Mouse (Mus musculus) forebrain, embryonic 16.5 days (tissue): ENCODE data around the gene Tmem217. TPM values are rescaled to one million over a fixed set of nuclear protein-coding genes. Genes with fewer than 3 reads are reported as not detected.
"Not testable (repeated sequence)": the region's sequence is repeated elsewhere in the genome, so short reads cannot be mapped to it uniquely, and the experiment has no call there.

Experiments used
- ATAC-seq: fragments of 200-750 bp; cut with Nextera tagmentation; 2 replicates; pipeline ENCODE4 v1.8.0; 2017; ENCODE audit warnings: mild to moderate bottlenecking, moderate library complexity
- H3K27ac ChIP-seq: fragments of 300-500 bp; sonication (generic); 2 replicates; pipeline ENCODE4 v1.5.1; 2014; ENCODE audit warnings: low read length, control low read depth
- H3K27me3 ChIP-seq: fragments of 300-500 bp; sonication (generic); replicated peaks from 2 replicates; pipeline ENCODE4 v1.6.1; 2014; ENCODE audit warnings: low read length; ENCODE audit not compliant: control insufficient read depth, insufficient read depth
- H3K36me3 ChIP-seq: fragments of 300-500 bp; sonication (generic); 2 replicates; pipeline ENCODE4 v1.6.1; 2014; ENCODE audit not compliant: control insufficient read depth, insufficient read depth
- H3K4me1 ChIP-seq: fragments of 300-500 bp; sonication (generic); replicated peaks from 2 replicates; pipeline ENCODE4 v1.6.1; 2014; ENCODE audit warnings: low read length; ENCODE audit not compliant: control insufficient read depth, insufficient read depth
- H3K4me2 ChIP-seq: fragments of 300-500 bp; sonication (generic); 2 replicates; pipeline ENCODE4 v1.6.1; 2014; ENCODE audit warnings: mild to moderate bottlenecking, low read length, control low read depth
- H3K4me3 ChIP-seq: fragments of 300-500 bp; sonication (generic); replicated peaks from 2 replicates; pipeline ENCODE4 v1.5.1; 2014; ENCODE audit warnings: mild to moderate bottlenecking, low read length, control low read depth
- H3K9ac ChIP-seq: fragments of 300-500 bp; sonication (generic); replicated peaks from 2 replicates; pipeline ENCODE4 v1.6.1; 2014; ENCODE audit warnings: low read depth, low read length, control low read depth
- H3K9me3 ChIP-seq: fragments of 300-500 bp; sonication (generic); 2 replicates; pipeline ENCODE4 v1.6.1; 2016; ENCODE audit warnings: low read length; ENCODE audit not compliant: control insufficient read depth
- WGBS: fragments of 180-500 bp; shearing (Covaris S2); extraction: QIAGEN DNeasy Blood & Tissue Kit; methylation state at CpG from one replicate; pipeline ENCODE4 v1.1.7; 2014; 5-methylcytosine and 5-hydroxymethylcytosine counted together
- polyA plus RNA-seq: library from polyadenylated mRNA; unstranded; fragments of >200 nt; fragmentation: Nextera tagmentation; extraction: Ambion mirVana; gene quantifications from 2 replicates; pipeline ENCODE4 v1.2.1, GENCODE M21; 2015

Tmem217 gene
- polyA plus RNA-seq, 1 experiment from 2014 or later: 1.1 TPM

- no peak for ATAC-seq
Measured at GRCm38 (mm10) chr17:29540426-29540825, 11.8 kb downstream of the Tmem217 start.

GRCm38 (mm10) chr17:29533866-29534265, 18.3 kb downstream of the Tmem217 start:
- no peak overlapping the region for H3K4me2 ChIP-seq
- no peak for ATAC-seq
- WGBS: 93% methylated on average over 11 of the region's 11 CpGs

More at GRCm38 (mm10) chr17:29540426-29540825, 11.8 kb downstream of the Tmem217 start:
- Histone ChIP-seq H3K4me3 (no peak overlapping the region), H3K4me1 (no peaks in the 10 kb centered on the region), H3K27ac (no peak overlapping the region), H3K36me3 (no peaks in the 10 kb centered on the region), H3K27me3 (no peaks in the 10 kb centered on the region), H3K9me3 (no peaks in the 10 kb centered on the region), H3K9ac (no peak overlapping the region), H3K4me2 (no peak overlapping the region)
- WGBS: 92% methylated on average over 8 of the region's 8 CpGs

GRCm38 (mm10) chr17:29531757-29532384, 20.3 kb downstream of the Tmem217 start:
- 39% methylated on average over 10 of the region's 10 CpGs for WGBS
- no peak for ATAC-seq
- H3K4me2 ChIP-seq: no peak overlapping the region

More at GRCm38 (mm10) chr17:29533866-29534265, 18.3 kb downstream of the Tmem217 start:
- no peak overlapping the region for H3K4me3 ChIP-seq
- H3K4me1 ChIP-seq: no peaks in the 10 kb centered on the region
- H3K9ac ChIP-seq: no peak overlapping the region
- no peaks in the 10 kb centered on the region for H3K36me3 ChIP-seq
- H3K9me3 ChIP-seq: no peaks in the 10 kb centered on the region
- H3K27ac ChIP-seq: no peak overlapping the region
- no peaks in the 10 kb centered on the region for H3K27me3 ChIP-seq

GRCm38 (mm10) chr17:29531278-29531677, 20.9 kb downstream of the Tmem217 start:
- Histone ChIP-seq H3K9me3 (no peaks in the 10 kb centered on the region), H3K4me3 (no peak overlapping the region), H3K27me3 (no peaks in the 10 kb centered on the region), H3K36me3 (no peaks in the 10 kb centered on the region), H3K4me1 (no peaks in the 10 kb centered on the region), H3K4me2 (no peak overlapping the region), H3K27ac (no peak overlapping the region), H3K9ac (no peak overlapping the region)
- 76% methylated on average over 9 of the region's 9 CpGs for WGBS
- ATAC-seq: no peak

More at GRCm38 (mm10) chr17:29531757-29532384, 20.3 kb downstream of the Tmem217 start:
- Histone ChIP-seq H3K27me3 (no peaks in the 10 kb centered on the region), H3K36me3 (no peaks in the 10 kb centered on the region), H3K9me3 (no peaks in the 10 kb centered on the region), H3K27ac (no peak overlapping the region), H3K4me1 (no peaks in the 10 kb centered on the region), H3K9ac (no peak overlapping the region), H3K4me3 (no peak overlapping the region)

- H3K4me3 ChIP-seq: no peak overlapping the region
- H3K4me2 ChIP-seq: no peak overlapping the region
- H3K27ac ChIP-seq: no peak overlapping the region
- H3K27me3 ChIP-seq: no peaks in the 10 kb centered on the region
- H3K4me1 ChIP-seq: no peaks in the 10 kb centered on the region
- no peak for ATAC-seq
- no peaks in the 10 kb centered on the region for H3K36me3 ChIP-seq
- no peak overlapping the region for H3K9ac ChIP-seq
- H3K9me3 ChIP-seq: no peaks in the 10 kb centered on the region
- WGBS: 80% methylated on average over 6 of the region's 6 CpGs
Measured at GRCm38 (mm10) chr17:29530508-29530907, 21.7 kb downstream of the Tmem217 start.

GRCm38 (mm10) chr17:29528568-29529187, 23.5 kb downstream of the Tmem217 start:
- no peaks in the 10 kb centered on the region for H3K36me3 ChIP-seq
- WGBS: 83% methylated on average over 8 of the region's 8 CpGs
- H3K4me3 ChIP-seq: no peak overlapping the region
- no peaks in the 10 kb centered on the region for H3K9me3 ChIP-seq
- no peak overlapping the region for H3K4me2 ChIP-seq
- no peaks in the 10 kb centered on the region for H3K4me1 ChIP-seq
- ATAC-seq: no peak
- H3K27ac ChIP-seq: no peak overlapping the region
- H3K27me3 ChIP-seq: no peaks in the 10 kb centered on the region
- no peak overlapping the region for H3K9ac ChIP-seq

- ATAC-seq: no peak
Measured at GRCm38 (mm10) chr17:29525613-29526012, 26.6 kb downstream of the Tmem217 start.

GRCm38 (mm10) chr17:29519731-29520130, 32.5 kb downstream of the Tmem217 start:
- ATAC-seq: no peak
- Histone ChIP-seq H3K9me3 (no peaks in the 10 kb centered on the region), H3K9ac (no peak overlapping the region), H3K27me3 (no peaks in the 10 kb centered on the region), H3K36me3 (no peaks in the 10 kb centered on the region), H3K27ac (no peak overlapping the region), H3K4me3 (no peak overlapping the region), H3K4me2 (no peak overlapping the region), H3K4me1 (no peaks in the 10 kb centered on the region)
- WGBS: 81% methylated on average over 8 of the region's 8 CpGs

More at GRCm38 (mm10) chr17:29525613-29526012, 26.6 kb downstream of the Tmem217 start:
- Histone ChIP-seq H3K4me3 (no peak overlapping the region), H3K9me3 (no peaks in the 10 kb centered on the region), H3K36me3 (no peaks in the 10 kb centered on the region), H3K27ac (no peak overlapping the region), H3K9ac (no peak overlapping the region), H3K4me2 (no peak overlapping the region), H3K4me1 (no peaks in the 10 kb centered on the region), H3K27me3 (no peaks in the 10 kb centered on the region)
- WGBS: 75% methylated on average over 2 of the region's 2 CpGs

- 90% methylated on average over 5 of the region's 5 CpGs for WGBS
- H3K4me3 ChIP-seq: not testable (repeated sequence)
Measured at GRCm38 (mm10) chr17:29518665-29519064, 33.5 kb downstream of the Tmem217 start.

More at GRCm38 (mm10) chr17:29518665-29519064, 33.5 kb downstream of the Tmem217 start:
- not testable (repeated sequence) for ATAC-seq, H3K4me1 ChIP-seq, H3K27me3 ChIP-seq, H3K9ac ChIP-seq, H3K36me3 ChIP-seq, H3K9me3 ChIP-seq, H3K4me2 ChIP-seq, H3K27ac ChIP-seq
